Mouse (Mus musculus): ENCODE measurements around the gene Cenpt. TPM values are rescaled to one million over a fixed set of nuclear protein-coding genes. Genes with fewer than 3 reads are reported as not detected.
A peak's percentile ranks its signal among the peaks of the same experiment; 100 is the strongest.

Cenpt gene
- polyA plus RNA-seq, 2 experiments: 41.5 to 92.2 TPM

- H3K4me3 ChIP-seq (replicated peaks; ENCODE audit: low read length): no peak overlapping the region
- no peaks in the 10 kb centered on the region for H3K4me1 ChIP-seq (ENCODE audit: control insufficient read depth, insufficient read depth, low read length)
- ATAC-seq (ENCODE audit: low FRiP score, low read depth) (no peak), DNase-seq (ENCODE audit: low spot score) (no peak)
- WGBS: 84% methylated on average over 3 of the region's 3 CpGs
- H3K27me3 ChIP-seq (ENCODE audit: control insufficient read depth, insufficient read depth, low read length): no peaks in the 10 kb centered on the region
- TF ChIP-seq POLR2A (IDR thresholded peaks at IDR 0.05; ENCODE audit: borderline replicate concordance, extremely low read depth, insufficient read depth, insufficient read length): no peak
- H3K9ac ChIP-seq (ENCODE audit: low read depth, low read length, severe bottlenecking): no peak overlapping the region
- no peak overlapping the region for H3K4me2 ChIP-seq (replicated peaks; ENCODE audit: low read depth, low read length, severe bottlenecking)
- H3K27ac ChIP-seq (replicated peaks; ENCODE audit: low read depth, low read length): no peak overlapping the region
- H3K36me3 ChIP-seq (ENCODE audit: control insufficient read depth, insufficient read depth, low read length): peaks cover 21% of the 10 kb centered on the region
- H3K9me3 ChIP-seq (ENCODE audit: control insufficient read depth, low read length): no peaks in the 10 kb centered on the region
Observed at GRCm38 (mm10) chr8:105805346-105805745, 47.7 kb downstream of the Cenpt start.

GRCm38 (mm10) chr8:105804797-105805196, 48.3 kb downstream of the Cenpt start:
- no peak for TF ChIP-seq POLR2A (IDR thresholded peaks at IDR 0.05; ENCODE audit: borderline replicate concordance, extremely low read depth, insufficient read depth, insufficient read length)
- no peak overlapping the region for H3K4me3 ChIP-seq (replicated peaks; ENCODE audit: low read length)
- H3K36me3 ChIP-seq (ENCODE audit: control insufficient read depth, insufficient read depth, low read length): peaks cover 19% of the 10 kb centered on the region
- ATAC-seq (ENCODE audit: low FRiP score, low read depth) (no peak), DNase-seq (ENCODE audit: low spot score) (no peak)
- no peaks in the 10 kb centered on the region for H3K9me3 ChIP-seq (ENCODE audit: control insufficient read depth, low read length)
- H3K4me2 ChIP-seq (replicated peaks; ENCODE audit: low read depth, low read length, severe bottlenecking): no peak overlapping the region
- H3K4me1 ChIP-seq (ENCODE audit: control insufficient read depth, insufficient read depth, low read length): no peaks in the 10 kb centered on the region
- no peak overlapping the region for H3K27ac ChIP-seq (replicated peaks; ENCODE audit: low read depth, low read length)
- H3K9ac ChIP-seq (ENCODE audit: low read depth, low read length, severe bottlenecking): no peak overlapping the region
- 93% methylated on average over 7 of the region's 7 CpGs for WGBS
- H3K27me3 ChIP-seq (ENCODE audit: control insufficient read depth, insufficient read depth, low read length): no peaks in the 10 kb centered on the region

- 85% methylated on average over 6 of the region's 6 CpGs for WGBS
- ATAC-seq (ENCODE audit: low FRiP score, low read depth): no peak
- Histone ChIP-seq H3K27me3 (ENCODE audit: control insufficient read depth, insufficient read depth, low read length) (no peaks in the 10 kb centered on the region), H3K4me3 (replicated peaks; ENCODE audit: low read length) (no peak overlapping the region), H3K4me1 (ENCODE audit: control insufficient read depth, insufficient read depth, low read length) (peaks cover 6% of the 10 kb centered on the region; the same call in 1 of the 2 replicates), H3K9ac (ENCODE audit: low read depth, low read length, severe bottlenecking) (no peak overlapping the region), H3K36me3 (ENCODE audit: control insufficient read depth, insufficient read depth, low read length) (peaks cover 19% of the 10 kb centered on the region), H3K9me3 (ENCODE audit: control insufficient read depth, low read length) (no peaks in the 10 kb centered on the region), H3K27ac (replicated peaks; ENCODE audit: low read depth, low read length) (no peak overlapping the region), H3K4me2 (replicated peaks; ENCODE audit: low read depth, low read length, severe bottlenecking) (no peak overlapping the region)
- TF ChIP-seq POLR2A (IDR thresholded peaks at IDR 0.05; ENCODE audit: borderline replicate concordance, extremely low read depth, insufficient read depth, insufficient read length): no peak
- no peak for DNase-seq (ENCODE audit: low spot score)
Observed at GRCm38 (mm10) chr8:105801153-105801904, 51.7 kb downstream of the Cenpt start.

GRCm38 (mm10) chr8:105799091-105799812, 53.8 kb downstream of the Cenpt start:
- peak; percentile 74 for DNase-seq (ENCODE audit: low spot score)
- H3K36me3 ChIP-seq (ENCODE audit: control insufficient read depth, insufficient read depth, low read length): peaks cover 11% of the 10 kb centered on the region; the same call in 1 of the 2 replicates
- no peaks in the 10 kb centered on the region for H3K9me3 ChIP-seq (ENCODE audit: control insufficient read depth, low read length)
- H3K4me2 ChIP-seq (replicated peaks; ENCODE audit: low read depth, low read length, severe bottlenecking): no peak overlapping the region
- H3K27me3 ChIP-seq (ENCODE audit: control insufficient read depth, insufficient read depth, low read length): no peaks in the 10 kb centered on the region
- H3K4me3 ChIP-seq (replicated peaks; ENCODE audit: low read length): no peak overlapping the region
- no peak for ATAC-seq (ENCODE audit: low FRiP score, low read depth)
- peaks cover 6% of the 10 kb centered on the region; the same call in 1 of the 2 replicates for H3K4me1 ChIP-seq (ENCODE audit: control insufficient read depth, insufficient read depth, low read length)
- no peak overlapping the region for H3K9ac ChIP-seq (ENCODE audit: low read depth, low read length, severe bottlenecking)
- H3K27ac ChIP-seq (replicated peaks; ENCODE audit: low read depth, low read length): no peak overlapping the region
- WGBS: 44% methylated on average over 8 of the region's 8 CpGs
- no peak for TF ChIP-seq POLR2A (IDR thresholded peaks at IDR 0.05; ENCODE audit: borderline replicate concordance, extremely low read depth, insufficient read depth, insufficient read length)

- Histone ChIP-seq H3K4me2 (replicated peaks; ENCODE audit: low read depth, low read length, severe bottlenecking) (no peak overlapping the region), H3K27me3 (ENCODE audit: control insufficient read depth, insufficient read depth, low read length) (no peaks in the 10 kb centered on the region), H3K36me3 (ENCODE audit: control insufficient read depth, insufficient read depth, low read length) (peaks cover 10% of the 10 kb centered on the region; the same call in 1 of the 2 replicates), H3K9ac (ENCODE audit: low read depth, low read length, severe bottlenecking) (no peak overlapping the region), H3K27ac (replicated peaks; ENCODE audit: low read depth, low read length) (no peak overlapping the region), H3K9me3 (ENCODE audit: control insufficient read depth, low read length) (no peaks in the 10 kb centered on the region), H3K4me3 (replicated peaks; ENCODE audit: low read length) (no peak overlapping the region), H3K4me1 (ENCODE audit: control insufficient read depth, insufficient read depth, low read length) (peaks cover 6% of the 10 kb centered on the region; the same call in 1 of the 2 replicates)
- DNase-seq (ENCODE audit: low spot score) (no peak), ATAC-seq (ENCODE audit: low FRiP score, low read depth) (no peak)
- TF ChIP-seq POLR2A (IDR thresholded peaks at IDR 0.05; ENCODE audit: borderline replicate concordance, extremely low read depth, insufficient read depth, insufficient read length): no peak
- 91% methylated on average over 5 of the region's 5 CpGs for WGBS
Observed at GRCm38 (mm10) chr8:105798408-105798807, 54.7 kb downstream of the Cenpt start.

All from limb, embryonic 14.5 days (tissue).